Mouse (Mus musculus) G1E (cell line): Measurements from ENCODE around the gene Arfgap3.

Experiments
- CTCF ChIP-seq: IDR thresholded peaks from 2 replicates; pipeline ENCODE4 v1.5.1; 2012; ENCODE audit warnings: low read depth, low read length, inconsistent platforms, mixed read lengths
- GATA1 ChIP-seq: IDR thresholded peaks from 2 replicates; pipeline ENCODE4 v1.6.1; 2012; ENCODE audit warnings: borderline replicate concordance, low read length, inconsistent platforms, mixed read lengths
- GATA2 ChIP-seq: IDR thresholded peaks from 2 replicates; pipeline ENCODE4 v1.6.1; 2012; ENCODE audit warnings: low read depth, low read length, inconsistent platforms, borderline replicate concordance
- POLR2AphosphoS5 ChIP-seq: IDR thresholded peaks from 2 replicates; pipeline ENCODE4 v1.6.1; 2012; ENCODE audit warnings: low read depth, low read length, inconsistent platforms; ENCODE audit not compliant: insufficient replicate concordance
- TAL1 ChIP-seq: conservative IDR thresholded peaks from 2 replicates; pipeline ENCODE4 v1.6.1; 2012; ENCODE audit warnings: low read depth, low read length, inconsistent platforms, mixed read lengths

GRCm38 (mm10) chr15:83256491-83256890 is 93.6 kb downstream of the Arfgap3 start:
- TF ChIP-seq CTCF (no peak), GATA1 (no peak), TAL1 (no peak), GATA2 (no peak), POLR2AphosphoS5 (no peak)
